In the genomic region with DNA sequence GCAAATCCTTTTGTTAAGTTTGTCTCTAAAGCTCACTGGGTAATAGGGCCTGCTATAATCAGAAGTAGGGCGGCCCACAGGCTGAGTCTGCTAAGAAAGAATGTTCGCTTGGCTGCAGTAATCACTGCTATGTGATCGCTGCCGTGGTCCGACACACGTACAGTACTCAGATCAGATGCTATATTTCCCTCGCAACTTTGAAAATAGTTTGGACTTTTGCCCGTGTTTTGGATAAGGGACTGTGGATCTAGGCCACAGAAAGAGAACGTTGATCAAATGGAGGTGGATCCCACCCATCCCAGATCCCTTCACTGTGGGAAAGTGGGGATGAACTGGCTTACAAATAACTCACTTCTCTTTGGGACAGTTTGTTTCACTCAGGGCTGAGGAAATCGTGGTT, we compare ENCODE assay signal across 15 mouse cellular contexts.
DNase-seq lines count a peak whose midpoint lies in the region; ATAC-seq and TF ChIP-seq lines count a peak whose summit lies in the region.
"Had no signal": no experiment of that assay in that cellular context is flagged by ENCODE, and none has a peak within 500 bp of the region (broad histone marks: within the 10 kb centered on the region; RNA-seq: fewer than 3 reads in every experiment).

No protein-coding gene starts in this region.

- no peak for ATAC-seq in embryonic facial prominence, embryonic 12.5 days (ENCODE audit: insufficient number of reproducible peaks, insufficient read depth, low FRiP score, low TSS enrichment)
- peak; percentile 82 for ATAC-seq in lung, embryonic 14.5 days (ENCODE audit: insufficient read depth)
- ATAC-seq in embryonic facial prominence, embryonic 15.5 days (ENCODE audit: insufficient number of reproducible peaks, low FRiP score, low TSS enrichment, low read depth) = no peak
- ATAC-seq in lung, embryonic 16.5 days (ENCODE audit: low read depth) = peak; percentile 90
- ATAC-seq in megakaryocyte, adult 5-6 weeks (ENCODE audit: poor library complexity, severe bottlenecking) = no peak
- ATAC-seq in hindbrain, embryonic 14.5 days (ENCODE audit: low FRiP score) = no peak
- ATAC-seq: liver, embryonic 12.5 days had no signal

- no peak for TF ChIP-seq CTCF in lung, embryonic 14.5 days (IDR thresholded peaks at IDR 0.05; ENCODE audit: low read depth)

- H3K27ac ChIP-seq in embryonic facial prominence, embryonic 12.5 days = peak overlapping the region; percentile 63; the same call in 1 of the 2 replicates
- no peak overlapping the region for H3K27ac ChIP-seq in embryonic facial prominence, embryonic 10.5 days (replicated peaks)
- peak overlapping the region; percentile 67 for H3K27ac ChIP-seq in lung, embryonic 14.5 days (ENCODE audit: low read depth)
- peak overlapping the region; percentile 68 for H3K27ac ChIP-seq in embryonic facial prominence, embryonic 15.5 days (replicated peaks)
- H3K27ac ChIP-seq in lung, embryonic 16.5 days (ENCODE audit: low read length) = peak overlapping the region; percentile 82
- no peak overlapping the region for H3K27ac ChIP-seq in hindbrain, embryonic 14.5 days
- H3K27ac ChIP-seq: hindbrain, embryonic 15.5 days; liver, embryonic 12.5 days had no signal

- WGBS in embryonic facial prominence, embryonic 12.5 days = 65% methylated on average over 10 of the region's 10 CpGs
- WGBS in embryonic facial prominence, embryonic 10.5 days = 88% methylated on average over 10 of the region's 10 CpGs
- 31% methylated on average over 10 of the region's 10 CpGs for WGBS in lung, embryonic 14.5 days
- 41% methylated on average over 10 of the region's 10 CpGs for WGBS in embryonic facial prominence, embryonic 15.5 days
- 50% methylated on average over 10 of the region's 10 CpGs for WGBS in lung, embryonic 16.5 days
- 83% methylated on average over 10 of the region's 10 CpGs for WGBS in hindbrain, embryonic 14.5 days

- no peak overlapping the region for H3K4me3 ChIP-seq in embryonic facial prominence, embryonic 12.5 days
- H3K4me3 ChIP-seq in embryonic facial prominence, embryonic 10.5 days = no peak overlapping the region
- no peak overlapping the region for H3K4me3 ChIP-seq in lung, embryonic 14.5 days (ENCODE audit: low read depth, low read length)
- H3K4me3 ChIP-seq in embryonic facial prominence, embryonic 15.5 days (replicated peaks) = no peak overlapping the region
- H3K4me3 ChIP-seq in lung, embryonic 16.5 days (ENCODE audit: low read length) = no peak overlapping the region
- no peak overlapping the region for H3K4me3 ChIP-seq in hindbrain, embryonic 14.5 days (replicated peaks; ENCODE audit: low read length)
- H3K4me3 ChIP-seq: erythroblast, embryonic 14.5 days; hindbrain, embryonic 15.5 days; liver, embryonic 12.5 days had no signal

- no peak for DNase-seq in embryonic facial prominence, embryonic 10.5 days (ENCODE audit: low spot score)
- DNase-seq in lung, embryonic 14.5 days = peak; percentile 86
- DNase-seq in lung, postnatal 25 days (ENCODE audit: low spot score) = no peak
- no peak for DNase-seq in hindbrain, embryonic 14.5 days (ENCODE audit: low spot score)
- DNase-seq: adrenal gland, postnatal 14 days; kidney, postnatal 25 days; layer of hippocampus, postnatal 36 days; thymus, adult 18-20 months had no signal

- no peaks in the 10 kb centered on the region for H3K27me3 ChIP-seq in embryonic facial prominence, embryonic 12.5 days
- H3K27me3 ChIP-seq in embryonic facial prominence, embryonic 10.5 days (replicated peaks; ENCODE audit: low read depth, poor library complexity, severe bottlenecking) = no peaks in the 10 kb centered on the region
- no peaks in the 10 kb centered on the region for H3K27me3 ChIP-seq in lung, embryonic 14.5 days (ENCODE audit: insufficient read depth, low read length)
- no peaks in the 10 kb centered on the region for H3K27me3 ChIP-seq in embryonic facial prominence, embryonic 15.5 days
- H3K27me3 ChIP-seq in lung, embryonic 16.5 days (ENCODE audit: control insufficient read depth, insufficient read depth, low read depth, low read length) = no peaks in the 10 kb centered on the region
- no peaks in the 10 kb centered on the region for H3K27me3 ChIP-seq in hindbrain, embryonic 14.5 days (ENCODE audit: control insufficient read depth, insufficient read depth, low read length)
- H3K27me3 ChIP-seq: hindbrain, embryonic 15.5 days; liver, embryonic 12.5 days had no signal

- no peak overlapping the region for H3K9ac ChIP-seq in embryonic facial prominence, embryonic 12.5 days
- no peak overlapping the region for H3K9ac ChIP-seq in lung, embryonic 14.5 days
- H3K9ac ChIP-seq in embryonic facial prominence, embryonic 15.5 days = no peak overlapping the region
- H3K9ac ChIP-seq in lung, embryonic 16.5 days (ENCODE audit: low read length) = no peak overlapping the region
- H3K9ac ChIP-seq in hindbrain, embryonic 14.5 days = no peak overlapping the region
- H3K9ac ChIP-seq: hindbrain, embryonic 15.5 days; liver, embryonic 12.5 days had no signal

- H3K4me2 ChIP-seq in embryonic facial prominence, embryonic 12.5 days (replicated peaks) = no peak overlapping the region
- H3K4me2 ChIP-seq in lung, embryonic 14.5 days = 0 out of 2 replicates have a peak overlapping the region, but pooled peaks have one; percentile 0
- no peak overlapping the region for H3K4me2 ChIP-seq in embryonic facial prominence, embryonic 15.5 days (replicated peaks)
- H3K4me2 ChIP-seq in lung, embryonic 16.5 days (ENCODE audit: low read depth, low read length) = no peak overlapping the region
- no peak overlapping the region for H3K4me2 ChIP-seq in hindbrain, embryonic 14.5 days (replicated peaks)
- H3K4me2 ChIP-seq: liver, embryonic 12.5 days had no signal

- H3K9me3 ChIP-seq in embryonic facial prominence, embryonic 12.5 days = no peaks in the 10 kb centered on the region
- H3K9me3 ChIP-seq in embryonic facial prominence, embryonic 10.5 days = no peaks in the 10 kb centered on the region
- H3K9me3 ChIP-seq in lung, embryonic 14.5 days (ENCODE audit: low read depth, low read length) = no peaks in the 10 kb centered on the region
- H3K9me3 ChIP-seq in embryonic facial prominence, embryonic 15.5 days (replicated peaks) = no peaks in the 10 kb centered on the region
- H3K9me3 ChIP-seq in lung, embryonic 16.5 days (ENCODE audit: control insufficient read depth, low read length) = no peaks in the 10 kb centered on the region
- no peaks in the 10 kb centered on the region for H3K9me3 ChIP-seq in hindbrain, embryonic 14.5 days (ENCODE audit: control insufficient read depth, low read length)
- H3K9me3 ChIP-seq: hindbrain, embryonic 15.5 days; liver, embryonic 12.5 days had no signal

- no peaks in the 10 kb centered on the region for H3K36me3 ChIP-seq in embryonic facial prominence, embryonic 12.5 days
- no peaks in the 10 kb centered on the region for H3K36me3 ChIP-seq in embryonic facial prominence, embryonic 10.5 days (replicated peaks)
- H3K36me3 ChIP-seq in lung, embryonic 14.5 days (ENCODE audit: insufficient read depth) = no peaks in the 10 kb centered on the region
- no peaks in the 10 kb centered on the region for H3K36me3 ChIP-seq in embryonic facial prominence, embryonic 15.5 days
- no peaks in the 10 kb centered on the region for H3K36me3 ChIP-seq in lung, embryonic 16.5 days (ENCODE audit: control insufficient read depth, insufficient read depth, low read length)
- H3K36me3 ChIP-seq in hindbrain, embryonic 14.5 days (replicated peaks; ENCODE audit: control insufficient read depth, insufficient read depth) = no peaks in the 10 kb centered on the region
- H3K36me3 ChIP-seq: hindbrain, embryonic 15.5 days; liver, embryonic 12.5 days had no signal

- peaks cover 11% of the 10 kb centered on the region for H3K4me1 ChIP-seq in embryonic facial prominence, embryonic 12.5 days
- H3K4me1 ChIP-seq in embryonic facial prominence, embryonic 10.5 days = peaks cover 21% of the 10 kb centered on the region
- peaks cover 4% of the 10 kb centered on the region; the same call in 1 of the 2 replicates for H3K4me1 ChIP-seq in lung, embryonic 14.5 days (ENCODE audit: insufficient read depth)
- H3K4me1 ChIP-seq in embryonic facial prominence, embryonic 15.5 days = peaks cover 15% of the 10 kb centered on the region
- H3K4me1 ChIP-seq in lung, embryonic 16.5 days (replicated peaks; ENCODE audit: control insufficient read depth, insufficient read depth, low read length) = peaks cover 5% of the 10 kb centered on the region
- H3K4me1 ChIP-seq in hindbrain, embryonic 14.5 days (replicated peaks; ENCODE audit: control insufficient read depth, insufficient read depth, low read length) = peaks cover 11% of the 10 kb centered on the region; the same call in 1 of the 2 replicates
- H3K4me1 ChIP-seq: liver, embryonic 12.5 days had no signal

Comparison
In these comparisons a context has a peak if more than half of its experiments do, and no peak if none do; other contexts are left out.
1. H3K27ac ChIP-seq: peak in embryonic facial prominence, embryonic 12.5 days (single experiment), lung, embryonic 14.5 days (single experiment), embryonic facial prominence, embryonic 15.5 days (single experiment) and lung, embryonic 16.5 days (single experiment); none in embryonic facial prominence, embryonic 10.5 days (single experiment) and hindbrain, embryonic 14.5 days (single experiment).
2. ATAC-seq: peak in lung, embryonic 14.5 days (single experiment) and lung, embryonic 16.5 days (single experiment); none in embryonic facial prominence, embryonic 12.5 days (single experiment), embryonic facial prominence, embryonic 15.5 days (single experiment), megakaryocyte, adult 5-6 weeks (single experiment) and hindbrain, embryonic 14.5 days (single experiment).